Mouse (Mus musculus) T-helper 1 cell (primary cell): ENCODE data around the gene Nek1.

Experiments used
- in situ Hi-C: fragments of 300-600 bp; cut with MboI, MseI; formaldehyde crosslinking; loops from one replicate; pipeline ENCODE4 v1.15.1; 2025; ENCODE audit warnings: high pct_unique_total_duplicates

The Nek1 gene

DNA sequence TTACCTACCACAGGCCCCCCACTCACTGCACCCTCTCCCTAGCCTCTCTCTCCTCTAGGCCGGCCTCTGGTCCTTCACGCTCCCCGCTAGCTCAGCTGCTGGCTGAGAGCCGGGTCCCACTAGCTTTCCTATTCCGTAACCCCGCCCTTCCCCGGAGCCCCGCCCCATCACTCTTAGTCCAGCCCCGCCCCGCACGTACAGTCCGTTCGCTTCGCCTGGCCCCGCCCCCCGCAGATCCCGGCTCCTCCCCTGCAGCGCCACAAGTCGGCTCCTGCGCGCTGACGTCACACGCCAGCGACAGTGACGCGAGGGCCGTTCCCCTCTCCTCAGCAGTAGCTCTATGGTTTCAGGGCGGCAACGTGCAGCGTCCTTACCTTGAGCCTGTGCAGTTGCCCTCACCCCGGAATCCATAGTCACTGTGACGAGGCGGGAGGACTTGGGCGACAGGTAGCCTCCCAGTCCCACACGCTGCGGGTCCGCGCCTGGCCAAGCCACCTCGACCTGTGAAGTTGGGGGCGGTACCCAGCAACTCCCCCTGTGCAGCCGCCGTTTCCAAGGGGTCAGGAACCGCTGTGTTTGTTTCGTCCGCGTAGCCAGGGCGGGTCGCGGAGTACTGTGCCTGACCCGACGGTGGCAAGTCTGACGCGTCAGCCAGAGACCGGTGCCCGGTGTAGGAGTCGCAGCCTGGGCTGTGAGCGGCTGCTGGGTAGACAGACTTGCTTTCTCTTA is at the start of gene Nek1:
Nek1 (plus strand) TSS at position 286 of the 729 bp plus-strand sequence.
- in situ Hi-C loops: no loop called here

GRCm38 (mm10) chr8:60947503-60947902 is 45.5 kb upstream of the Nek1 start:
- in situ Hi-C loops: no loop called here

DNA sequence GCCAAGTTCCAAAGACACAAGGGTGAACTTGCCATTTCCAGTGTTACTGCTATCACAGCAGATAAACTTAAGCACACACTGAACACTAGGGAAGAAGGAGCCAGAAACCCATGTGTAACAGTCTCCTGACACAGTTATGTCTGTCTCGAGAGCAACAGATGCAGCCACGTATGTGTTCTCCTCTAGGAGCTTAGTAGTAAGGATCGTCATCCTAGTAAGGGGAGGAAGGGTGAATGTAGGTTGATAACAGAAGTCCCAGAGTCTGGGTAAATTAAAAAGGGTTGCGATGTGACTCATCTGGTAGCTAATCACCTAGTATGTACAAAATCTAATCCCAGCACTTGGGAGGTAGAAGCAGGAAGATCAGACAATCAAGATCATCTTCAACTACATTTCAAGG is 43.1 kb upstream of the Nek1 start:
- in situ Hi-C loops: no loop called here

DNA sequence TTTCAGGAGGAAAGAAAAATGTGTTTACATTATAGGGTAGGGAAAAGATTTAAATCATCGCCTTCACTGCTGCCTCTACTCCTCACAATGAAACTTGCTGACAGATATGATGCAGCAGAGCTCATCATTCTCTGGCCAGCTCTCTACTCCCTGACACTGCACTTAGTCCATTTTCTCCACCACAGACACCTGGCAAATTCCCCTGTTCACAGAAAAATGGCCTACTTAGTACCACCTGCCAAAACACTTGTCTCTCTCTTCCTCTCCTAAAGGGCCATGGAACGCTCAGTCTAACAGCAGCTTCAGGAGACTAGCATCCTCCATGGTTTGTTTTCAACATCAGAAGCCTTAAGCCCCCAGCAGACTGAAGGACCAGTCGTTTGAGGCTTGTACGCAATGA is 41.7 kb upstream of the Nek1 start:
- in situ Hi-C loops: no loop called here

DNA sequence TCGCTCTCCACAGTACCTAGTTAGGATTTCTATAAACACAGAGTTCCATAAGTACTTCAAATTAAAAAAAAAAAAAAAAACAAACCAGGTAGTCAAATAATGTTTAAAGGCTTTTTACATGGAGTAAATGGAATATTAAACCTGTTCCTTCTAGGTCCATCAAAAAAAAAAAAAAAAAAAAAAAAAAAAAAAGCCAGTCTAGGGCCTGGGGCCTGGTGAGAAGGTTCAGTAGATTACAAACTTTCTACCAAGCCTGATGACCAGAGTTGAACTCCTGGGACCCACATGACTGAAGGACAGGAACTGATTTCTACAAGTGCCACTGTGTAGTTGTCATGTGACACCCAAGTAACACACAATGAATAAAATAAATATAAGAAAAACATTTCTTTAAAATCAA is 41.2 kb upstream of the Nek1 start:
- in situ Hi-C loops: no loop called here

GRCm38 (mm10) chr8:60952803-60953202 is 40.2 kb upstream of the Nek1 start:
- in situ Hi-C loops: no loop called here

DNA sequence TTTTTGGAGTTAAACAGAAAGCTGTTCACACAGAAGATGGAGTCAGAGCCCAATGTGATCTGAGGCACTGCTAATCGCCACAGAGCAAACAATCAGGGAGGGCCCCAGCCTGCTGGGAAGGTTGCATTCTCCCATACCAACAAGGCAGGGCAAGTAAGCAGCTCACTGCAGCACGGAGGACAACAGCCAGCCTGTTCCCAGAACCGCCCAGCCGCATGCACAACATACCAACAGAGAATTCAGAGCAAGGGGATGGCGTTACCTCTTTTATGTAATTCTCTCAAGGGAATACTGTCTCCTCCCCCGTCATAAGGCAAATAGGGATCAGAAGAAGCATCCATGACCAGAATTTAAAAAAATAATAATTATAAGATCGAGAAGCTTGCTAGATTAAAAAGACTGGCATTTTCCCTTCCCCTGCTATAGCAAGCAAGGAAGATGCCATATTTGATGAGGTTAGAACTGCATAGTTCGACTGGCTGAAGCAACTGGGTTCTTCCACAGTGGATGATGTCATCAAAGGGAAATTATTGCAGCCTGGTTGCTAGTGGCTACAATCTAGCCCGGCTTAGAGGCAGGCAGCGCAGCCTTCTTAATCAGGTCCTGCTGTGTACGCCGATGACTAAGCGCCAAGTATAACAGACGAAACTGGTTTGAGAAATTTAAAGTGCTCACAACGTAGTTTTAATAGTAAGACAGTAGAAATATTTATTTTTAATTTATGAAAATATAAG is 38.5 kb upstream of the Nek1 start:
- in situ Hi-C loops: loop anchor here (5.0 kb wide), 1 partner anchor 42 kb away; no protein-coding TSS in a partner anchor

GRCm38 (mm10) chr8:60956847-60957246 is 36.1 kb upstream of the Nek1 start:
- in situ Hi-C loops: loop anchor here (5.0 kb wide), 1 partner anchor 45 kb away; no protein-coding TSS in a partner anchor

- in situ Hi-C loops: no loop called here
Measured at GRCm38 (mm10) chr8:60962763-60963162, 30.2 kb upstream of the Nek1 start.

- in situ Hi-C loops: no loop called here
Measured at GRCm38 (mm10) chr8:60963931-60964330, 29.1 kb upstream of the Nek1 start.

DNA sequence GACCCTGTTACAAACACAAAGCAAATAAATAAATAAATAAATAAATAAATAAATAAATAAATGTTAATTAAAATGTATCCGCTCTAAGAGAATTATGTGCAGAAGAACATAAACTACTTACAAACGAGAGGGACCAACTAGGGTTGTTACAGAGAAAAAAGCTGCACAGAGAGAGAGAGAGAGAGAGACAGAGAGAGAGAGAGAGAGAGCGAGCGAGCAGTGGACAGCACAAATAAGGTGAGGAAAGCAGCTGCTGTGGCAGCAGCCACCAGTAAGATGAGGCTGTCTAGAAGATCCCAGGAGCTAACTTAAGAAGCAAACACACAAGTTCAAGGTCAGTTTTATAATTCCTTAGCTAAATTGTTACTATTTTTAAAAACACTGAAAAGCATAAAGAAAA is 28.5 kb upstream of the Nek1 start:
- in situ Hi-C loops: no loop called here

GRCm38 (mm10) chr8:60965306-60965705 is 27.7 kb upstream of the Nek1 start:
- in situ Hi-C loops: no loop called here

- in situ Hi-C loops: no loop called here
Measured at GRCm38 (mm10) chr8:60965741-60966140, 27.3 kb upstream of the Nek1 start.

DNA sequence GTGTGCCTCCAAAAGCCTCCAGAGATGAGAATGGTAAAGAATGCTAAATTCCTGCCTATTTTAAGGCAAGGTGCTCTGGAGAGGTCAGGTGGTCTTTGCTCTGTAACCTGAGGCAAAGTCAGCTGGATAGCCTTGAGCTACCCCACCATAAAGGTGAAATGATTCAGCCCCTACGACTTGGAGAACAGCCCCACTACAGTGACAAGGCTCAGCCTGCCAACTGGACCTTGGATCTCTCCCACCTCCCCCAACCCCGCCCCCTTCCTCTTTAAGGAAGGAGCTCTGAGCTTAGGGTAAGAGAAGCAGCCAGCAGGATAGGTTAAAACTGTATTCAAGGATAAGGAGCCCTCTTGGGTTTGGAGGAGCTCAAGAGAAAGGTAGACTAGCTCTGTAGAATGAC is 23.9 kb upstream of the Nek1 start:
- in situ Hi-C loops: no loop called here

DNA sequence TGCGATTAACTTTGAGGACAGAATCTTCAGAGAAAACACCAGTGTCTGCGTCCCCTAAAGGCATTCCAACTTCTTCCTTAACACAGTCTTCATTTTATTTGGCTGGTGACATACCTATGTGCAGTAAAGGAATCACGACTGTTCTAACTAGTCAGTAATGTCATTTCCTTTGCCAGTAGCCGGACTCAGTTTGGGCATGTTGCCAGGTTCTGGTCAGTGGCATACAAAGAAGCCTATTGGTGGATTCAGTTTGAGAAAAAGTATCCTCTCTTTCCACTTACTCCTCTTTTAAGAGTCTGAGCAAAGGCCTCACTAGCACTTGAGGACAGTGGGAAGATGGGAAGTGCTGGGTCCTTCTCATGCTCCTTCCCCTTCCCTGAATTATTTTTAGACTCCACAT is 21.2 kb upstream of the Nek1 start:
- in situ Hi-C loops: no loop called here

DNA sequence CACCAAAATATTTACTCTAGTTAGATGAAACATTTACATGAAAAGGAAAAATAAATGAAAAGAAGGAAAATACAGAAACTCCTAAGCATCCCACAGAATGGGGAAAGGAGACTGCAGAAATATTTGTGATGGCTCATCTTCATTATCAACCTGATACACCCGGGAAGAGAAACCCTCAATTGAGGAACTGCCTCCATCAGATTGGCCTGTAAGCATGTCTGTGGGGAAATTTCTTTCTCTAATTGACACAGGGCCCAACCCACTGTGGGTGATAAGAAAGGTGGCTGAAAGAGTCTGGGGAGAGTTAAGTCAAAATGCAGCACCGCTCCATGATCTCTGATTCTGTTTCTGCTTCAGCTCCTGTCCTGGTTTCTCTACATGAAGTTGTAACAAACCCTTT is 19.5 kb upstream of the Nek1 start:
- in situ Hi-C loops: no loop called here

DNA sequence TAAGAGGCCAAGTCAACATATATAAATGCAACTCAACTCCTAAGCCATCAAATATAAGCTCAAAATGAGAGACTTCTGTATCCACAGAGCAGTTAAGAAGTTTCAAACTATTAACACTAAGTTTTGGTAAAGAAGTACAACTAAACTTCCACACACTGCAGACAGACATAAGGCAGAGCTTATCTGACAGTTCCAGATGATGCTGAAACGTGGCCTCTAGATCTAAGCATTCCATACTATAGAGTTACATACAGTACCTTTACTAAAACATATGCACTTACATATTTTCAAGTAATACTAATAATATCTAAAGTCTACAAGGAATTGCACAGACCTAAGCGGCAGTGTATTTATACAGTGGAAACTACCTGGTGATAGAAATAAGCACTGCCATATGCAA is 18.2 kb upstream of the Nek1 start:
- in situ Hi-C loops: no loop called here

DNA sequence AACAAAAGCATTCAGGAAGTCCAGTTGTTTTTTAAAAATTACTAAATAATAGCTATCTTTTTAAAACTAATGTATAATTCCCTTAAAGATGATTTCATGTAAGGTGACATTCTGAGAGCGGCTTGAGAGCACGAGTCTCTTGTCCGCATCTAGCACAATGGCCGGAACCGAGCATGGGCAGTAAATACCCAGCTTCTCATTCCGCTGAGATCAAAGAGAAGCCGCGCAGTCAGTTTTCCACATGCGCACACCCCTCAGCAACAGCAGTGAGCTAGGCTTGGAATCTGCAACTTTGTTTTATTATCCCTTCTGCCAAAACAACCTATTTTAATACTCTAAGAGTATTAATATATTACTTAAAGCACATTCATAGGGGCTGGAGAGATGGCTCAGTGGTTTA is 16.2 kb upstream of the Nek1 start:
- in situ Hi-C loops: no loop called here

GRCm38 (mm10) chr8:60978496-60978895 is 14.5 kb upstream of the Nek1 start:
- in situ Hi-C loops: no loop called here

- in situ Hi-C loops: no loop called here
Measured at GRCm38 (mm10) chr8:60981388-60981787, 11.6 kb upstream of the Nek1 start.

- in situ Hi-C loops: no loop called here
Measured at GRCm38 (mm10) chr8:60982701-60983687, 10.0 kb upstream of the Nek1 start, which contains the start of gene Clcn3. TSS of gene Clcn3 (minus strand) at chr8:60983300.

- in situ Hi-C loops: no loop called here
Measured at GRCm38 (mm10) chr8:60983688-60984079, 9.3 kb upstream of the Nek1 start.
